Mouse (Mus musculus) layer of hippocampus, postnatal 36 days (tissue): ENCODE data around the gene Vps13c. TPM values are rescaled to one million over a fixed set of nuclear protein-coding genes. Genes with fewer than 3 reads are reported as not detected.

ENCODE experiments used
- DNase-seq, 2 experiments: peaks; one replicate each; pipeline ENCODE4 v3.0.0; 2022
- total RNA-seq, 2 experiments: library from RNA; stranded (reverse); gene quantifications; 2 replicates each; pipeline ENCODE4 v1.2.3; 2021

Vps13c gene
- total RNA-seq, 2 experiments from 2014 or later, result 107 to 123 TPM

DNA sequence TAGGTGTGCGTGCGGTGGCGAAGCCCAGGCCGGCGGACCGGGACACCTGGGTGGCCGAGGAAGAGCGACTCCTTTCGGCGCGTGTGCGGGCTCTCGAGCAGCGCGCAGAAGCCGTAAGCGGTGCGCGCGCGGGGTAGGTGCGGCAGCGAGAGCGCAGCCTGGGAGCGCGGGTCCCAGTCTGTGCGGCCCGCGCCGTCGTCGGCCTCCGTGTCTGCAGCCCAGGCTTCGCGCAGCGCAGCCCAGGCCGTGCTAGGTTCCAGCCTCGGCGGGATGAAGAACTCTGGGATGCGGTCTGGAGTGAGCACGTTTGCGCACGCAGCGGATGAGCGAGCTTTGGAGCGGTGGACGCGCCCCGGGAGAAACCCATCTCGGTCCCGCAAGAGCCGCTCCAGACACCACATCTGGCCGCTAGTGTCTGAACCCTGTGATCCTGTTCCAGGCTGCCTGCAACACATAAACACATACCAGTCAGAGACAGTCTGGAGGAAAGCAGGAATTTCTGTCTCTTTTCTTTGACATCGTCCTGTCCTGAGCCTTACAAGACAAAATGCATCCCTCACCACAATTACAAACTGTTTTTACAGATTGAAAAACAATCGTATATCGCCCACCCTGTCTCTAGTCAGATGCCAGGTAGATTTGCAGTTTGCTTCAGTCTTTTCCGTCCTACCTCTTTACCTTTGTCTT lies 8.7 kb upstream of the Vps13c start:
- DNase-seq, result peak in 1 of 2 experiments; percentile 59

DNA sequence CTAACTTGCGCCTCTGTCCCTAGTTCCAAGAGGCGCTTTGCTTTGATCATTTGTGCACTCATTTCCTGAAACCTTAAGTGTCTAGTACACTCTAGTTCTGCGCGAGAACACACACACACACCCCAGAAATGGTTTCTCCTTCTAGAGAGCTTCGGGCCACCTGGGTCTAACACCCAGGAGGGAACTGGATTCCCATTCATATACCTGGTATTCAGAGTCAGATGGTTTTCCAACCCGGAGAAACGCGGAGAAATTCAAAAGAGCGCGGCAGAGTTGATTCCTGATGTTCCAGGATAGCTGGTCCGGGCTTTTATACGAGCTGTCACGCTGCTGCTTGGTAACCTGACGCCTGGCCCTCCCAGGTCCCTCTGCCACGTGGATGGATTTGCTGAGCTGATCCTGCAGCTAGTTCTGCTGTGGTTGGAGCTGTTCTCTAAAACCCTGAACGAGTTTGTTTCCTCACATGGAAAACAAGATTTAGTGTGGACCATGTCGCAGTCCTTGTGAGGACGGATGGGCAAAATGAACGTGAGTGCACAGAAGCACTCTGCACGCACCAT lies 8.1 kb upstream of the Vps13c start, which contains the start of gene C2cd4a:
Gene C2cd4a, minus strand, starts transcription at position 285 of the 560 bp plus-strand sequence.
- no peak for DNase-seq

DNA sequence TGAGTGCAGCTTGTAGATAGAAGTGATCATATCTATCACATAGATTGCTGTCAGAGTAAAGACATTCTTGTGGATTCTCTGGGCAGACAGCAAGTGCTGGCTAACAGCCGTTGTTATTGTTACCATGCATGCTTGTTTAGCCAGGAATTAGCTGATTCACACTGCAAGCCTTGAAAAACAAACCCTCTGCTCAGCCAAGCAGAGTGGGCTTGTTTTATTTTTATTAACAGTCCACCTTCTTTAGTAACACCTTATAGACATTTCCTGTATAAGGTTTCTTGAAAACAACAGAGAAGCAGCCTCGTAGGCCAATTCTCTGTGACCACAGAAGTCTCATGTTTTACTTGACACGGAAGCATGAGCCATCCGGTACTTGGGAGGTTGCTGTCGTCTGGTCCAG lies 5.7 kb upstream of the Vps13c start:
- DNase-seq, result no peak

DNA sequence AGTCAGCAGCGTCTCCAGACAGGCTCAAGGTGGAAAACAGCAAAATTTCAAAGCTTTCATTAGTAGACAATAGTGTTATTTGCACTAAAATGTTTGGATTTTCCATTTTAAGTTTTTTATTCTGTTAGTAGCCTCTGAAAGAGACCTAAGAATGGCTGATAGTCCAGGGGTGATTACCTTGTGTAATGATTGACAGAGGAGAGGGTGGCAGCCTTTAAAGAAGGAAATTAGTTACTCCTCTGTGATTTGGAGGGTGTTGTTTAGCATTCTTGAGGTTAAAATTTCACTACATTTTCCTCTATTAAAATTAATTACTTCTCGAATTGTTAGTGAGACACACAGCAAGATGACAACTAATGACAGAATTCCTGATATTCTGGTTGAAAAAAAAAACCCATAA lies 2.9 kb upstream of the Vps13c start:
- no peak for DNase-seq

DNA sequence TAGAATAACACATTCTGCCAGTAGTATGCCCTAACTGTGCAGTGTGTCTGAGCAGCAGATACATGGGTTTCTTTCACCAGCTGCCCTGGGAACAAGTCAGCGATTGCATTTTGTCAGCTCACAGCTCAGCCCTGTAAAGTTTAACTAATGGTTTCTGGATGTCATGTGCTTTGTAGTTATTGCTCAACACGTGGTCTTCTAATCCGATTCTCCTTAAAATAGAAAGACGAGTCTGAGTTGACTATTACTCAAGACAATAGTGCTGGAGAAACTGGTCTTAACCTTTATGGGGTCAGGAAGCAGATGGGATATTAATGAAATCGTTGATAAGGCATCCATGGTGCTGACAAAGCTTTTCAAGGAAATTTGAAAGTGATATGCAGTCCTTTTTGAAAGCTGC lies 2.6 kb downstream of the Vps13c start:
- DNase-seq, result no peak

DNA sequence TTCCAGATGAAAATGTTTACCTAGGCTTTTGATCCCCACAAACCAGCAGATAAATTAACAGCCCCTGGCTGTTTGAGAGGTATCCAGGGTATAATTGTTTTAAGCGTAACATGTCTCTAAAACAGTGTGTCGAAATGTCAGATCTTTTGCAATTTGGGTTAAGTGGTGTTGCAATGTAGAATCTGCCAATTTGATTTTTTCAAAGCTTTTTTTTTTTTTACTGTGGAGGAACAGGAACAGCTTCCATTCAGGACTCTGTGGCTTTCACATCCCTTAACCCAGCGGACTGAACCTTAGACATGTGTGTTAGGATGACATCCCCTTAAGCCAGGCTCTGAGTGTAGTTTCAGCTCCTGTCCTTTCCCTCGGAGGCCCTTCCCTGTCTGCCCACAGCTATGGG lies 4.8 kb downstream of the Vps13c start:
- DNase-seq, result no peak

DNA sequence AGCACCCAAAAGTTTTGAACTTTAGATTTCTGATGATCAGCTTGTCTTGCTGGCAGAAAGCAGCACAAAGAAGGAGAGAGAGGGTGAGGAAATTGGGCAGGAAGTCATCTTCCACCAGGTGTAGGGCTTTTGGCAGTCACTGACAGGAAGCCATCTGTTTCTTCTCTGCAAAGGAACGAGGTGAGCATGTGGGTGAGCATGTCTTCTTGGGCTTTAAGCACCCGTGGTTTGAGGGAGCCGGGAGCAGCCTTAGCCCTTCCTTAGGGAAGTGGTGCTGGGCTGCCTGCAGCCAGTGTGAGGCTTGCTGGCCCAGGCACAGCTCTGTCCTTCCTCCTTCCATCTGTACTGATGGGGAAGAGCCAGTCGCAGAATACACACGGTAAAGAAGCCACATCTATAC lies 5.5 kb downstream of the Vps13c start:
- no peak for DNase-seq

DNA sequence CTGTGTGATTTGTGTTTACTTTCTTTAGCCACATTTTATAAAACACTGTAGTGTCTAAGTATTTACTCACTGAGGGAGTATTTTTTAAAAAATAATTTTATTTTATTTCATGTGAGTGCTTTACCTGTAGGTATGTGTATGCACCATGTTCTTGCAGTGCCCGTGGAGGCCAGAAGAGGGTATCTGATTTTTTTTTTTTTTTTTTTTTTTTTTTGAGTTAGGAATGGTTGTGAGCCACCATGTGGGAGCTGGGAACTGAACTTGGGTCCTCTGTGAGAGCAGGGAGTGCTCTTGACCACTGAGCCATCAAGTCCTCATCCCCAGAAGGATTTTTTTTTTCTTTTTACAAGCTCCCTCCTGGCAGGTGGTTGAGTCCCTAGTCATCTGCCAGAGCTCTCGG lies 5.9 kb downstream of the Vps13c start:
- DNase-seq, result no peak

DNA sequence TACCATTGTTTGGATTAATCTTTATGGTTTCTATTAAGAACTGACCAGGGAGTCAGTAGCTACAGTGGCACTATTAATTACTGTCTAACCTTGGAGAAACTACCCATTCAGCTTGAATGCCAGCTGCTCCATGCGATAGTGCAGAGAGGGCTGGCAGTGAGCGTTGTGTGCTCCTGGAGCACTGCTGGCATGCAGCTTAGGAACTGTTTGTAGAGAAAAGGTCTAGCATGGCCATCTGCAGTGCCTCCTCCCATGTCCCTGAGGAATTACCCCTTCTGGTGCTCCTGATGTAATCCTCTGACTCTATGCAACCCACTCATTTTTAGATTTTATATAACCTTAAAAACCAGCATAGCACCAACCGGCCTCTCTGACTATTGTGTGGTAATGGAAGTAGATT lies 7.4 kb downstream of the Vps13c start:
- peak in 1 of 2 experiments; percentile 37 for DNase-seq

DNA sequence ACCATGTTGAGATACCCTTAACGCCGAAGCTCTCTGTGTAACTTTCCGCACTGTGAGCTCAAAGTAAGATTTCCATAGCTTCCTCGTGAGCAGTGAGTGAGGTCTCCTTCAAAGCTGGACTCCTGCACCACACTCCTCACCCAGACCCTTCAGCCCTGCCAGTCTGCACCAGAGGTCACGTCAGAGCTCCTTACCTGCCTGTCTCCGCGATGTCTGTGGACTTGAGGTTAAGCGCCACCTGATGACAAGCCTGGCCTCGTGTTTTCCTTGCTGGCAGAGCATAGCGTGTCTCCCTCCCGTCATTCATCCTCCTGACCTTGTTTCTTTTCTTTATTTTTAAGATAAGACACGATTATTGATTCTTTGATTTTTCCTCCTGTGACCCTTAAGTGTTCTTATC lies 9.2 kb downstream of the Vps13c start:
- no peak for DNase-seq

DNA sequence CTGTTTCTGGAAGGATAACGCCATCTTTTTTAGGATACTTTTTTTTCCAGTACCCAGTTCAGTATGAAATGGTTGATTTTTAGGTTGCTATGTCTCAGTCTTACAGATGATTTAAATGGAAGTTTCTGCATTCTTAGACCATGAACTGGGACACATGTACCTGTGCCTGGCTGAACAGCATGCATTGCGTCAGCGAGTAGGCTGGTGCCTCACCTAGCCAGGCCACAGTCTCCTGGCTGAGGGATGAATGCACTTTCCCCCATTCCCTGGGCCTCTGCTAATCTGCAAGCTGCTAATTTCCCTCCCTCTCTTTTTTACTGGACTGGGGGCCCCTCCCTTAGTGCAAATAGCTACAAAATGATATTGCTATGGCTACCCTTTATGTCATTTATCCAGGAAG lies 9.7 kb downstream of the Vps13c start:
- no peak for DNase-seq

DNA sequence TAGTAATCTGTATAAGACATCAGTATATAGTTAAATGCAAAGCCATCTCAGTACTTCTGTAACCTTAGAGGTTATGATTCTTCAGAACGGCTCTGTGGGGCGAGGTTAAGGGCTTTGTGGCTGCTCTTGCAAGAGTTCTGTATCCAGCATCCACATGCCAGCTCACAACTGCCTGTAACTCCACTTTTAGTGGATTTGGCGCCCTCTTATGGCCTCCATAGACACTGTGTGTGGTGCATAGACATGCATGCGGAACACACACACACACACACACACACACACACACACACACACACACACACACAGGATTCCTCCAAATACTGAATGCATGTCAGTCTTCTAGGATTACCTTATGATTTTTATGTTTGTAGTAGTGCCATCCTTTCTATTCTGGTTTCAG lies 11.0 kb downstream of the Vps13c start:
- DNase-seq, result no peak

DNA sequence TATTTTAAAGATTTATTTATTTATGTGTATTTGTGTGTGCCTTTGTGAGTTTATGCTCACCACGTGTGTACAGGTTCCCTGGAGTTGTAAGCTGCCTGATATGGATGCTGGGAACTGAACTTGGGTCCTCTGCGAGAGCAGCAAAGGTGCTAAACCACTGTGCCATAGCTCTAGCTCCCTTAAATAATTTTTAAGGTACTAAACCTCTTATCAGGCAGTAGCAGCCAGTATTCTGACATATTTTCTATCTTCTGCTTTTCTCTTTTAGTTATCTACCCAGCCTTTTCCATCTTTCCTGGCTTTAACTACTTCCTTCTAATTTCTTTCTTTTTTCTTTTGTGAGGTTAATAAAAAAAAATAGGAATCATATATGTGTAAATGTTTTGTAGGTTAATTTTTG lies 20.1 kb downstream of the Vps13c start:
- no peak for DNase-seq

DNA sequence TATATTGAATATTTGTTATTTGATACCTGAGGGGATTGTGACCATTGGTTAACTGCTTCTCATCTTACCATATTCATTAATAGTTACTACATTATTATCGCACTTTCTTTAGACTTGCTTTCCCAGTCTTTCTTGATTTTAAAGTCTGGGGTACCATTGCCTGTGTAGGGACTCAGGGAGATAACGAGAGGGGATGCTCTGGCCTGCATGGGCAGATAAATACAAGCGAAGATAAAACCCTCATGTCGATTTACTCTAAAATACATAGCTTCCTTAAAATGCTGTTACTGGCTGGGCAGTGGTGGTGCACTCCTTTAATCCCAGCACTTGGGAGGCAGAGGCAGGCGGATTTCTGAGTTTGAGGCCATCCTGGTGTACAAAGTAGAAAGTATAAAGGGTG lies 23.1 kb downstream of the Vps13c start:
- no peak for DNase-seq

DNA sequence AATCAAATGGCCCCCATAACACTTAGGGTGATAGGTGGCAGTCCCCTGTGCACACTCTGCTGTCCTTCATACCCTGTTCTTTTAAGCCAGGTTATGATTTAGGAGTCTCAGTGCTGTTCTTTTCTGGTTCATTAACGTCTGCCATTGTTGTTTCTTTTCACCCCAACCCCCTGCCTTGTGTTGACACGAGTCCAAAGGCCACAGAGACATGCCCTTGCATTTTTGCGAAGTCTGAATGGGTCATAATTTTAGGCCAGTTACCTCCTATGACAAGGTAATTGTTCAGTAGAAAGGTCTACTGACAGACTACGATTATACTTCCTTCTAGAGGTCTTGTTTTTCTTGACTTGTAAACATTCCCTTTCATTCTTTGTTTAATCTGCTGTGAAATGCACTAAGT lies 23.8 kb downstream of the Vps13c start:
- DNase-seq, result no peak

DNA sequence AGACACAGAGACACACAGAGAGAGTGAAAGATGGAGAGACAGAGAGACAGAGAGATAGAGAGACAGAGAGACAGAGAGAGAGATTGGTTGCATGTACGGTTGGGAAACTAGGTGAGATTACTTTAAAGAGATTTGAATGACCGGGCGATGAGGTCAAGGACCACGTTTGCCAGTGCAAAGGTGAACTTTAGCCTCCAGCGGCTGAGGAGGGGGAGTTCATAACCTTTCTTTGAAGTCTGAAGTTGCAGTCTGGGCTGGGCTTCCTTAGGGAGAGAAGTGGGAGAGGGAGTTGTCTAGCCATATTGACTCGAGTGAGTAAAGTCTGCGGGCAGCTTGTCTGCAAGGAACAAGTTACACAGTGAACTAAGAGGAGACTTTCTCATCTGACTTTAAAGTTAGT lies 25.2 kb downstream of the Vps13c start:
- no peak for DNase-seq

DNA sequence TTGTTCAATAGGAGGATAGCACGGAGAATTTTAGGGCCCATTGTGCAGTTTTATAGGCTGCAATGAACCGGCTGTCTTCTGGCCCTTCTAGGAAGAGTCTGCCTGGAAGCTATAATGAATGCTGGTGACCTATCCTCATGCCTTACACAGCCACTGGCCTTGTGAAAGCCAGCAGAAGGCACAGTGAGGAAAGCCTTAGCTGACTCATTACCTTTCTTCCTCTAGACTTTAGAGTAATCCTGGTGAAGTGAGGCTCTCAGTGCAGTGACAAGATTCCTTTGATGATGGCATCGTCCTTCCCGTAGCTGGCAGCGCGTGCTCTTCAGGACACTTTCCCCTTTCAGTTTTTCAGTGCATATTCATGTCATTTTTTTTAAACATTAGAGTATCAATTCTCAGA lies 27.2 kb downstream of the Vps13c start:
- DNase-seq, result no peak

DNA sequence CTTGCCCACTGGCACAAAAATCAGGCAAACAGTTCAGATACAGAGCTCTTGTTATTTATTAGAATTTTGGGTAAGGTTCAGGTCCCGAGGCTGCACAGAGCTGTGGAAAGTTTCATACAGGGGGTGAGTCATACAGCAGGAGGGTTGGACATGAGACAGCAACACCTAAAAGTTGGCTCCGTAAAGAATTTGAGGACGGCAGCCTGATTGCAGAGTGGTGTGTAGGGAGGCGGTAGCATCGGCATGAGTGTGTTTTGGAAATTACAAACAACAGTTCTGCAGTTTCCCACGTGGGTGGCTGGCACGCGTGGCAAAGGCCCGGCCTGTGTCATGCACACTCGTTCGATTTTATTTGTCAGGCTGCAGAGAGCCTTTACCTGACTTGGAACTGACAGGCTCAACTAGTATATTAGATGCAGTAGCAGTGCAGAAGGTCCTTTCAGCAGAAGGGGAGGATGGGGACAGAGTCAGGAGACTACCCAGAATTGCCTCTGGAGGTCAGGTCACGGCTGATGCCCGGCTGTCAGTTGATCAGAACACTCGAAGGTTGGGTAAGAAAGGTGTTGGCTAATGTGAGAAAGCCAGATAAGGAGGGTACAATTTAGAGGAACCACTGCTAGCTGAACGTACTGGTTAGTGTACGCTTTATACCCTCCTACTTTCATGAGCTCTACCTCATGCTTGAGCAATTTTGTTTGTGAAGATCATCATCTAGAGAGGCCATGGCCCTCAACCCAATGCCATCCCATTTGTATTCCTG lies 29.7 kb downstream of the Vps13c start:
- DNase-seq, result peak; percentile 18 to 53

DNA sequence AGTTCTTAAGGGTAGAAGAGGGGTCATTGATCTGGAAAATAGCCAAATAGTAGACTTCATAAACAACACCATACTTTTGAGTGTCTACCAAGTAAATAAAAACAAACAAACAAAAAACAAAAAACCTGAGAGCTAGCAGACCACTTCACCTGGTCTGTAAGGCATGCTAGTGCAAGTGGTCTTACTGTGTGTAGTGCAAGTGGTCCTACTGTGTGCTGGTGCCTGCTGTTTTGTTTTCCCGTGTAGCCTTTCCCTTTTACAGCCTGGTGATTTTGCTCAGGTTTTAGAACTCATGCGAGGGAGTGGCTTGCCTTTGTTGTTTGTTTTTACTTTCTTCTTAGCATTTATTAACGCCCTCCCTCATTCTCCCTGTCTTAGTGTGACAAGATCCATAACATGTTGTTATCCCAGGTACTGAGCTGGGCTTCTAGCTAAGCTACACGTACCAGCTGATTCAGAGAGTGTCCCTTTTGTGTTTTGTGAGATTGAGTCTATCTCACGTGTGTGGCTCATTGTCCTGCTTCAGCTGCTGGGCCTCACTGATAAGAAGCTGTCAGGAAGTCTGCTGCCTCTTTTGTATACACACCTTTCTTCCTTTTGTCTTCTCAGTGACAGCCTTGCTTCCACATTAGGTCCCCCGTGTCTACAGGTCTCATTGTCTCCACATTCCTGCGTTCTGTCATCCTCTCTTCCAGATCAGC lies 34.5 kb downstream of the Vps13c start:
- no peak for DNase-seq

DNA sequence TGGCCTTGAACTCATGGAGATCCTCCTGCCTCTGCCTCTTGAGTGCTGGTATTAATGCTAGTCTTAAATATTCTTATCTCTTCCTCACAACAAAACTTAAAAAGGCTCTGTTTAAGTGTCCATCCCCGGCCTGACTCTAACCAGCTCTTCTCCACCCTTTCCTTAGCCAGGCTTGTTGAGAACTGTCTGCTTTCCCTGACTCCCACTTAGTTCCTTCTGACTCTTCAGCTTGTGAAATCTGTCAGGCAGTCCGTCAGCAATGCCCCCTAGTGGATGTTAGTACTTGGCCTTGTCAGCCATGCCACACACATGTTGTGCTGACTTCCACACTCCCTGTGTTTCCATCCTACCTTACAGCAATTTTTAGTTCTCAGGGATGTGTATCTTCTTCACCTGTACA lies 35.1 kb downstream of the Vps13c start:
- no peak for DNase-seq

DNA sequence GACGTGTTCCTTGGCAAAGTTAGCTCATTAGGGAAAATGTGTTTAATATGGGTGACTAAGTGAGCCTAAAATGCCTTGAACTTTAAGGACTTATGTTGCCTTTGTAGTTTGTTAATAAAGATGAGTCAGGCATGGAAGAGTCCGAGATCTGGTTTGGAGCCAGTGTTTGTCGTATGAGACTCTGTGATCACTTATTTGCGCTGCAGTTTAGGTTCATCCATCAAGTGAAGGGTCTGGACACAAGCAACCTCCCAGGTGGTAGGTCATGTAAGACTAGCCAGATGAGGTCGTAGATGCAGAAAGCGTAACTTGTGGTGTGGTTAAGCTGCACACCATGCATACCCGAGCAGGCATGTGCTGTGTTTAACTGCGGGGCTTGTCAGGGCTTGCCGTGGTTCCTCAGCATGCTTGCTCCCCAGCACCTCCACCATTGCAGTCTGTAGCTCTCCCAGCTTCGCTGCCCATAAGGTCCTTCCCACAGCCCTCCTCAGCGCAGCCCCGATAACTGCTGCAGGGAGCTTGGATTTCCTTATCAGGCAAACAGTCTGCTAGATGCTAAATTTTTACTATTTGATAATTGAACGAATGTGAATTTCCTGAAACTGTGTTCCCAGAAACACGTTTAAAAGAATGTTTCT lies 37.0 kb downstream of the Vps13c start:
- peak in 1 of 2 experiments; percentile 24 for DNase-seq

DNA sequence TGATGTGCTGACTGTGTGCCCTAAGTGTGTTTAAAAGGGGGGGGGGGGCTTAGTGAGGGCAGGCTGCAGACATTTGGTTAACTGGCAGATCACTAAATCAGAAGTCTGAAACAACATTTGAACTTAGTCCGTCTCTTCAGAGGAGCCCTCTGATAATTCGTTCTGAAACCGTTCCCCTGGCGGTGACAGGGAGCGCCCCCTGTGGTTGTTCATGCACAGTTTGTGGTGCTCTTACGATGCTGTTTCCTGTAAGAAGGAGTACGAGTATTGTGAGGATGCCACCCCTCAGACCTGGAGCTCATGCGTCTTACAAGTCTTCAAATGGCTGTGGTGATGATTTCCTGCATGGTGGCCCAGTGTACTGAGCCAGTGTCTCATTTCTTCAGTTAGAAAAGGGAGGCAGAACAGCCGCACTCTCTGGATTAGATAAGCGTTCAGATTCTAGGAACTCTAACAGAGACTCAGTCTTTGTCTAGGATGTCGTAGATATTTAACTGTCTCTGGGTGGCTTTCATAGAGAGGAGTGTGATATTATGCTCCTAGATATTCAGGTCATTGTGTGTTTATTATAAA lies 38.1 kb downstream of the Vps13c start:
- DNase-seq, result no peak
